Mouse (Mus musculus) layer of hippocampus, adult 9-11 months (tissue): ENCODE measurements around the gene Naa20.

Experiments
- DNase-seq: peaks from one replicate; pipeline ENCODE4 v3.0.0; 2022

Naa20 gene

GRCm38 (mm10) chr2:145952726-145953125, 50.8 kb downstream of the Naa20 start:
- no peak for DNase-seq

- DNase-seq, result no peak
Observed at GRCm38 (mm10) chr2:145955844-145956243, 53.9 kb downstream of the Naa20 start.

GRCm38 (mm10) chr2:145956318-145956717, 54.4 kb downstream of the Naa20 start:
- DNase-seq, result no peak

GRCm38 (mm10) chr2:145957450-145957849, 55.6 kb downstream of the Naa20 start:
- DNase-seq, result no peak

- DNase-seq, result no peak
Observed at GRCm38 (mm10) chr2:145958097-145958496, 56.2 kb downstream of the Naa20 start.

- DNase-seq, result no peak
Observed at GRCm38 (mm10) chr2:145958551-145958950, 56.7 kb downstream of the Naa20 start.

- no peak for DNase-seq
Observed at GRCm38 (mm10) chr2:145961861-145962260, 60.0 kb downstream of the Naa20 start.
